Mouse (Mus musculus): ENCODE data around the gene Opa3. TPM values are rescaled to one million over a fixed set of nuclear protein-coding genes. Genes with fewer than 3 reads are reported as not detected.

Opa3 gene
- total RNA-seq (2015; ENCODE audit: low replicate concordance), result 19.8 and 25.6 TPM in 2 replicates
- 20.0 and 22.7 TPM in 2 replicates for total RNA-seq (2017; ENCODE audit: low replicate concordance)

- ATAC-seq (replicated peaks; ENCODE audit: low FRiP score, poor library complexity, severe bottlenecking), result peak; percentile 75
Observed at GRCm38 (mm10) chr7:19227883-19228792, at the start of gene Opa3. Gene Opa3 (plus strand): TSS chr7:19228334.

- ATAC-seq (replicated peaks; ENCODE audit: low FRiP score, poor library complexity, severe bottlenecking), result peak; percentile 76
Observed at GRCm38 (mm10) chr7:19178443-19179092, 49.6 kb upstream of the Opa3 start.

DNA sequence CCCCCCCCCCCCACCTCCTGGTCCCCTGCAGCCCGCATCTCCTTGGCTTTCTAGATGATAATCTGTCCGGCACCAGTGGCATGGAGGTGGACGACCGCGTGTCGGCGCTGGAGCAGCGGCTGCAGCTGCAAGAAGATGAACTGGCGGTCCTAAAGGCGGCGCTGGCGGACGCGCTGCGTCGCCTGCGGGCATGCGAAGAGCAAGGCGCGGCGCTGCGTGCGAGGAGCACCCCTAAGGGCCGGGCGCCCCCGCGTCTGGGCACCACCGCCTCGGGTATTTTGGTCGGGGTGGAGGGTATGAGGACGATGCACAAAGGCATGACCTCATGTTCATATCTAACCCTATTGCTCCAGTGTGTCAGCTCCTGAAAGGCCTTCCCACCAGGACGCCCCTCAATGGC lies 49.0 kb upstream of the Opa3 start:
- ATAC-seq (replicated peaks; ENCODE audit: low FRiP score, poor library complexity, severe bottlenecking), result no peak

- no peak for ATAC-seq (replicated peaks; ENCODE audit: low FRiP score, poor library complexity, severe bottlenecking)
Observed at GRCm38 (mm10) chr7:19179936-19180335, 48.2 kb upstream of the Opa3 start.

- ATAC-seq (replicated peaks; ENCODE audit: low FRiP score, poor library complexity, severe bottlenecking), result no peak
Observed at GRCm38 (mm10) chr7:19180862-19181429, 47.2 kb upstream of the Opa3 start.

DNA sequence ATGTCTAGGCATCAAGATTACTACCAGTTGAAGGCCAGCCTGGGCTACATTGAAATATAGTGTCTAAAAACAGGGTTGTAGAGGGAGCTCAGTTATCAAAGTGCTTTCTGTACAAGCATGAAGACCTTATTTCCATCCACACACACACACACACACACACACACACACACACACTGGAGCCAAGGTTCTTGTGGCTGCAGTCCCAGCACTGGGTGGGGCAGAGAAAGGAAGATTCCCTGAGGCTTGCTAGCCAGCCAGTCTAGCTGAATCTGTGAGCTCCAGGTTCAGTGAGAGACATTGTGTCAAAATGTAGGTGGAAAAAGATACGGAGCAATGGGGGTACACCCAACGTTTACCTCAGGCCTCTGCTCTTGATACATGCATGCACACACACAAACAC lies 43.9 kb upstream of the Opa3 start:
- ATAC-seq (replicated peaks; ENCODE audit: low FRiP score, poor library complexity, severe bottlenecking), result no peak

- no peak for ATAC-seq (replicated peaks; ENCODE audit: low FRiP score, poor library complexity, severe bottlenecking)
Observed at GRCm38 (mm10) chr7:19184758-19185157, 43.4 kb upstream of the Opa3 start.

GRCm38 (mm10) chr7:19194676-19195075 lies 33.5 kb upstream of the Opa3 start:
- ATAC-seq (replicated peaks; ENCODE audit: low FRiP score, poor library complexity, severe bottlenecking), result no peak

- no peak for ATAC-seq (replicated peaks; ENCODE audit: low FRiP score, poor library complexity, severe bottlenecking)
Observed at GRCm38 (mm10) chr7:19196676-19197075, 31.5 kb upstream of the Opa3 start.

DNA sequence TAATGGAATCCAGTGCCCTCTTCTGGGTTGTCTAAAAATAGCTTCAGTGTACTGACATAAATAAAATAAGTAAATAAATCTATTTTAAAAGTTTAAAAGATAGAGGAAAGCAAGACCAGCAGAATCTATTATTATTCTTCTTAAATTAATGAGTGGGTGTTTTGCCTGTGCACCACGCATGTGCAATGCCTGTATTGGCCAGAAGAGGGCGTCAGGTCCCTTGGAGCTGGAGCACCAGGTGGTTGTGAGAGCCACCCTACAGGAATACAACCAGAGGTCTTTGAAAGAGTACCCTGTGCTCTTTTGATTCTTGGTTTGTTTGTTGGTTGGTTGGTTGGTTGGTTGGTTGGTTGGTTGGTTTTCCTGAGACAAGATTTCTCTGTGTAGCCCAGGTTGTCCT lies 30.1 kb upstream of the Opa3 start:
- ATAC-seq (replicated peaks; ENCODE audit: low FRiP score, poor library complexity, severe bottlenecking), result peak; percentile 59; the same call in 1 of the 2 replicates

GRCm38 (mm10) chr7:19201660-19202059 lies 26.5 kb upstream of the Opa3 start:
- no peak for ATAC-seq (replicated peaks; ENCODE audit: low FRiP score, poor library complexity, severe bottlenecking)

DNA sequence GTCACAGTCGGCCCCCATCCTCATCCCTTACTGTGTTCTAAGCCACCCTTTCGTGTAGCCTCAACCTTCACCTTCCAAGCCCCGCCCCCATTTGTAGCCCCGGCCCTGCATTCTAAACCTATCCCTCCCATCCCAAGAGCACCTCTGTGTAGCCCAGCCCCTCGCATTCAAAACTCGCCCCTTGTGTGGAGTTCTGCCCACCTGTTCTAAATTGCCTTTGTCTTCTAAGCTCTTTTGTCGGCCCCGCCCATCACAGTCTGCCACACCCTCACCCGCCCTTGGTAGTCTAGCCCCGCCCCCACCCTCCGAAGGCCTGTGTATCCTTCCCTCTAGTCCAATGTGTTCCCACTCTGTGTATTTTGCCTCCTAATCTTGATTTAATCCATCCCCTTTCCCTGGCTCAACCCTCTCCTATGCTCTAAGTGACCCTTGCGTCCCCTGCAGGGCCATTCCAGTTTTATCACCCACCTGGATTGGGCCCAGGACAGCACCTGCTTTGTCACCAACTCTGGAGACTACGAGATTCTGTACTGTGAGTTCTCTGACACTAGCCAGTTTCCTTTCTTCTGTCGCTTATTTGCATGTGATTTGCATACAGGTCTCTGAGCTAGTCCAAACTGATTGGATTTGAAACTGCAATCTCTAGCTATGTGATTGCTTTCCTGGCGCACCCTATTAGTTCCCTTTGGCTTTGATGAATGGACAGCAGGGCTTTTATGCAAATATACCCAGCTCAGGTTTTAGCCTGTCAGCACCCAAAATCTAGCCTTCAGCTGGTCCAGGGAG lies 25.9 kb upstream of the Opa3 start:
- ATAC-seq (replicated peaks; ENCODE audit: low FRiP score, poor library complexity, severe bottlenecking), result no peak

DNA sequence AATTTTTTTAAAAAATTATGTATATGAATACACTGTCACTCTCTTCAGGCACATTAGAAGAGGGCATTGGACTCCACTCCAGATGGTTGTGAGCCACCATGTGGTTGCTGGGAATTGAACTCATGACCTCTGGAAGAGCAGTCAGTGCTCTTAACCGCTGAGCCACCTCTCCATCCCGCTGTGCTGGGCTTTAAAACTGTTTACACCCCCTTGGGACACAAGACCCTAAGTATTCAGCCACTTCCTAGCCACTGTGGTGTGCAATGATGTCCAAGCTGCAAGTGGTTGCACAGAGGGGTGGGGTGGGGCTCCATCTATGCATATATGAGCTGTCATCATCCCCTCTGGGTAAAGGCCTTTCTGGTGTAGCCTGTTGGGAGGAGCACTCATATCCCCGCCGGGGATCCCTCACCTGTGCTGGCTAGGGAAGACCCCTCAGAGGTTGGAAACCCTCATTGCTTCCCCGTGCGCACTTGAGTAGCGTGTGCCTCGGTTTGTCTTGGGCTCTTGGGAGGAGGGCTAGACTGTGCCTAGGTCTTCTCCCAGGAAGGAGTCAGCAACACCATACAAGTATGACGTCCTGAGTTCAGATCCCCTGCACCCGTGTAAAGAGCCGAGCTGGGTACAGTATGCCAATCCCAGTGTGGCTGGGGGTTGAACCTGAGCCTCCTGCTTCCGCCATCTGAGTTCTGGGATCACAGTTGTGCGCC lies 19.8 kb upstream of the Opa3 start:
- ATAC-seq (replicated peaks; ENCODE audit: low FRiP score, poor library complexity, severe bottlenecking), result no peak

GRCm38 (mm10) chr7:19208944-19209472 lies 19.1 kb upstream of the Opa3 start:
- no peak for ATAC-seq (replicated peaks; ENCODE audit: low FRiP score, poor library complexity, severe bottlenecking)

DNA sequence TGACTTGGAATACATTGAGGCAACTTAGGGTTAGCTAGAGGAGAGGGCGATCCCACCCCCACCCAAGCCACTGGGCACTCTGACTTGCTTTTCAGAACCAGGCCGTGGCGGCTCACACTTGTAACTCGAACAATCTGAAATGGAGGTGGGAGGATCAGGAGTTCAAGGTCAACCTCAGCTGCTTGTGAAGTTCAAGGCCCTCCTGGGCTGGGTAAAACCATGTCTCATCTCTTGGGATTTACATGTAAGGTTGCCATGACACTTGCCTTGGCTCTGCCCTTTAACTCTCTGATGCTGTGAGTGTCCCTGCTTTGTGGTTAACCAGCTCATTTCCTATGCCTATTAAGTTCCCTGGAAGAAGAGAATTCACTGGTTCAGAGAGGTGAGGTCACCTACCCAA lies 18.6 kb upstream of the Opa3 start:
- ATAC-seq (replicated peaks; ENCODE audit: low FRiP score, poor library complexity, severe bottlenecking), result no peak

DNA sequence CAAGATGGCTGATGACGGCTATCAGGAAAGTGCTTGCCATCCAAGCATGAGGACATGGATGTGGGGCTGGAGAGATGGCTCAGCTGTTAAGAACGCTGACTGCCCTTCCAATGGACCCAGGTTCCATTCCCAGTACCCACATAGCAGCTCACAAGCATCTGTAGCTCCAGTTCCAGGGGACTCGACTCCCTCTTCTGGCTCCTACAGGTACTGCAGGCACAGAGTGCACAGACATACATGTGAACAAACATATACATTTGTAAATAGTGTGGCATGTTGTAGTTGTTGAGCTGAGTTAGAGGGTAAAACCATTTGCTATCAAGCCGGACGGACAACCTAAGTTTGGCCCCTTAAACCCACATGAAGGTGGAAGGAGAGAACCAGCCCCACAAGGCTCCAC lies 18.1 kb upstream of the Opa3 start:
- no peak; the same call in 1 of the 2 replicates for ATAC-seq (replicated peaks; ENCODE audit: low FRiP score, poor library complexity, severe bottlenecking)

DNA sequence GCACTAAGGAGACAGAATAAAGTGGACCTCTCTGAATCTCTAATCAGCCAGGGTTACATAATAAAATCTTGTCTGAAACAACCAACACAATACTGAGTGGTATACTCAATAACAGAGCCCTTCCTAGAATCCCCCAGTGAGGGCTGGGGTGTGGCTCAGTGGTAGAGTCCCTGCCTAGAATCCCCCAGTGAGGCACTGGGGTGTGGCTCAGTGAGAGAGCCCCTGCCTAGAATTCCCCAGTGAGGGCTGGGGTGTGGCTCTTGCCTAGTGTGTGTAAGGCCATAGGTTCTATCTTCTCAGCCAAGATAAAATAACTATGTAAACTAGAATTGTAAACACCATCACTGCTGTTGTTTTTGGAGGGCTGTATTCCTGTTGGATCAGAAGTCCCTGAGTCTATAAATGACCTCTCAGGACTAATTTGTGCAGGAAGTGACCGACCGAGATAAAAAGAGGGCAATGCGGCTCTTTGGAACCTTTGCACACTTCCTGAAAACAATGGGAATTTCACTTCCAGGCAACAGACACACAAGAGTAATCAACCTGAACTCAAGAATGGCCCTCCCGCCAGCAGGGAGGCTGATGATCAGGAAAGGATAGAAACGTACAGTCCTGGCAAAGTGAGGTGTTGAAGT lies 17.0 kb upstream of the Opa3 start:
- ATAC-seq (replicated peaks; ENCODE audit: low FRiP score, poor library complexity, severe bottlenecking), result no peak

- no peak for ATAC-seq (replicated peaks; ENCODE audit: low FRiP score, poor library complexity, severe bottlenecking)
Observed at GRCm38 (mm10) chr7:19211996-19212755, 16.0 kb upstream of the Opa3 start, which contains the start of gene Gpr4. Gene Gpr4 (plus strand): TSS chr7:19212538.
